Mouse (Mus musculus) kidney, postnatal 36 days (tissue): ENCODE data around the gene Kcnj14.

Experiments
- DNase-seq, 2 experiments: peaks; one replicate each; pipeline ENCODE4 v3.0.0; 2021 to 2022; ENCODE audit warnings: mixed read lengths in 2 of 2

Kcnj14 gene

DNA sequence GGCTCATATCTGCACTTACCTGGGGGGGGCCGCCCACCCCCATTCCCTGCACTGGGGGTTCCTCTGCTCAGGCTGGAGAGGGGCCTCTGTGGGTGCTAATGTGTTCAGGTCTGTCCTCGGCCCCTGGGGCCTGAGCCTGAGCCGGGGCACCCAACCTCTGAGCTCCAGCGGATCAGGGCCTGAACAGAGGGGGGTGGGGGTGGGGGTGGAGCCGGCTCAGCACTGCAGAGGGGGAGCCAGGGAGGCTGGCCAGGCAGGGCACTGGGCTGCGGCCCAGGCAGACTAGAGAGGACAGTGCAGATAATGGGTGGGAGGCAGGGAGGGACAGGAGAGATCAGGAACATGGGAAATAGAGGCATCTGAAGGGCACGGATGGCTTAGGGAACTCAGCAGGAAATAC, at the start of gene Kcnj14:
Gene Kcnj14, minus strand, starts transcription at position 185 of the 400 bp plus-strand sequence.
- no peak for DNase-seq

DNA sequence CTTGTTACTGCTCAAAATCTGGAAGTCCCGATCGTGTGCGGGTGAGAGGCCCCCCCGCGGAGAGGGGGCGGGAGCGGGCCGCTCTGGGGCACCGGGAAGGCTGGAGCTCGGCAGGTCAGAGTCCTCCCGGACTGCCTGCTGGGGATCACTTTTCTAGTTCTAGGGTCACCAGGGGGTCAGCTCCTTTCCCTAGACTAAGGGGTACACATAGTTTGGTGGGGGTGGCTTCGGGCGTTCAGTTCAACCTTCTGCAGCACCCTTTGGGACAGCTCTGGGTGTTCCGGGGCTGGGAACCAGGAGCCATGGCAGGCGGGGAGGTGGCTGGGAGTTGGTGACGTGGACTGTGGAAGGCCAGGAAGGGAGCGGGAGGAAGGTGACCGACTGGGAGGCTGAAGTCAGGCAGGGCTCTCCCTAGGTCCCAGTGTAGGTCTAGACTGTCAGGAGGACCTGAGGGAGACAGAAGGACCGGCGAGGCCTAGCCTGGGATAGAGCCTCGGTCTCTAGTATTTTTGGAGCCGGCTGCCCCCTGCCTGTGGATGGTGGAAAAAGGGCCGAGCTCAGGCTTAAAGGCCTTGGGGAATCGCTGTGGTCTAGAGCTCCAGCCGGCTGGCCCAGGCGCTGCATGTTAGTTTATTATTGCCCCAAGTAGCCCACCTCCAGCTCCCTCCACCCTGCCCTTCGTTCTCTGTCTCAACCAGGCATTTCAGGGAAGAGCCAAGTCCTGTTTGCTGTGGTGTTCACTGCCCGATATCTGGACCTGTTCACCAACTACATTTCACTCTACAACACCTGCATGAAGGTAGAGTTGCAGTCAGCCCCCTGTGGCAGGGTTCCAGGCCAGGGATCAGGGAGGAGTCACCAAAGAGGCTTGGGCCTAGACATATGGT, 48.7 kb upstream of the Kcnj14 start:
- DNase-seq: peak; percentile 58 to 78

DNA sequence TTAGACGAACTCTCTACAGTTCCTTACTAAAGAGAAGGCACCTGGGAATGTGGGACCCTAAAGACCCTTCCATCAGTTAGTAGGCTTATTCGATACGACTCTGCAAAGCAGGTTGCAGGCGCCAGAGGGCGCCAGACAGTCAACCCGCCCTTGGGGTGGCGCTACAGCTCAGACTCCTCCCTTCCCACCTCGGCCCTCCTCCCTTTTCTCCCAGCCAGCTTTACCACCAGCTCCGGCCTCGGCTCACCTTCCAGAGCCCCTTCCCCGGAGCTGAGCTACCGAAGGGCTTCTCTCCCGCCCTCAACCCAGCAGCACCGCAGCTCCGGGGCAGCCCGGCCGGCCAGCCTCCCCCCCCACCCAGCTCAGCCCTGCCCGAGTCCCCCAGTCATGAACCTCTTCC, 48.0 kb upstream of the Kcnj14 start, which contains the start of gene Kdelr1:
Gene Kdelr1, plus strand, starts transcription at position 149 of the 400 bp plus-strand sequence.
- peak; percentile 90 to 93 for DNase-seq

DNA sequence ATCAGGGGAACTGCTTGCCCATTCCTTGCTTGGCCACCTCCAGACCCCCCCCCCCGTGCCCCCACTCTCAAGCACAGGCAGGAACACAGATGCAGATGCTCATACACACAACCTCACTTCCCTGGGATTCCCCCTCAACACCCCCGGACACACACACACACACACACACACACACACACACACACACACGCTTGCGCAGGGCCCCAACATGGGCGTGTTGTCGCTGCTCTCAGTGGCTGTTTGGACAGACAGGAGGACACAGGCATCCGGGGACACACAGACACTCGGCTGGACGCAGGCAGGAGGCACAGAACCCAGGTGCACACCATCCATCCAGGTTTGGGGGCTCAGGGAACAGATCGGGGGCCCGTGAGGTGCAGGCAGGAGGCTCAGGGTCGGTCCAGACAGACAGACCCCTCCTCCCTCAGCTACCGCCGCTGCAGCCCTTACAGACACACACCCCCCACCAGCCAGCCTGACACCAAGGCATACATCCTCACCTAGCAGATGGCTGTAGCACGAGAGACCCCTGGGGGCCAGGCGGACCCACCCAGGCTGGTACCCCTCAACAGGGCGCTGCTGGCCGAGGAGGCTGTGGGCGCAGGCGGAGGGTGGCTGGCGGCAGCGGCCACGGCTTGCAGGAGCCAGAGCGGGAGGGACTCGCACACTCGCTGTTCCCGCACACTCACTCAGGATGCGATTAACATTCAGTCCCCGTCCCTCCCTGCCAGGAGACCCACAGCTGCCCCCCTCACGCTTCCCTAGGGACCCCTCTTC, 45.9 kb upstream of the Kcnj14 start:
- no peak for DNase-seq

DNA sequence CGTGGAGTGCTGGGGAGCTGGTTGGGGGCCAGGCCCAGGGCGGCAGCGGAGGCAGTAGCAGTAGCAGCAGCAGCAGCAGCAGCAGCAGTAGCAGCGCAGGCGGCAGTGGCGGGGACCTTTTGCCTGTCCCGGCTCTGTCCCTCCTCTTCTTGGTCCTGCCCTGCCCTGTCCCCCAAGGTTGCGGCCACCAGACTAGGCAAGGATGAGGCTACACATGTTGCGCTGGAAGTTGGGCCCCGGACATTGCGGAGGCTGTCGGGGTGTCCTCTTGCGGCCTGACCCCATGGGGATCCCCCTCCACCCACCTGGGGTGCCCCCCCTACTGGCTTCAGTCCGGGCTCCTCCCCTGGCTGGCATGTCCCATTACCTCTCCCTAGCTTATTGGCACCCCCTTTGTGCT, 45.2 kb upstream of the Kcnj14 start:
- DNase-seq: peak in 1 of 2 experiments; percentile 12

- no peak for DNase-seq
Observed at GRCm38 (mm10) chr7:45869107-45869670, 44.6 kb upstream of the Kcnj14 start.

- DNase-seq: no peak
Observed at GRCm38 (mm10) chr7:45867871-45868270, 43.3 kb upstream of the Kcnj14 start.

- DNase-seq: peak; percentile 92 to 96
Observed at GRCm38 (mm10) chr7:45865925-45866910, 41.6 kb upstream of the Kcnj14 start.

DNA sequence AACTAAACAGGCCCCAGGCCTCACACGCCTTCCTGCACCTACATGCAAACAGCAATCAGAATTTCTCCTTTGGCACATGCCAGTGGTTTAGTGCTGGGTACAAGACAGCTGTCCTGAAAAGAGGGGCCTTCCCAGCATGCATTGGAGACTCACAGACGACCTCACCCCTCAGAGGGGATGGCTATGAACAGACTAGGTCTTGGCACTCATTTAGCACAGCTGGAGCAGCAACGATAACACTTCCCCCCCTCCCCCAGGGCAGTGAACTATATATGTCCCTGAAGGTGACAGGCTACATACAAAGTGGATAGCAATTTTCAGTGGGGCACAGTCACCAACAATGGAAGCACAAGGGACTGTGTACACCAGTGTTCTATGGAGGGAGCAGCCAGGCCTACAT, 39.9 kb upstream of the Kcnj14 start:
- no peak for DNase-seq

DNA sequence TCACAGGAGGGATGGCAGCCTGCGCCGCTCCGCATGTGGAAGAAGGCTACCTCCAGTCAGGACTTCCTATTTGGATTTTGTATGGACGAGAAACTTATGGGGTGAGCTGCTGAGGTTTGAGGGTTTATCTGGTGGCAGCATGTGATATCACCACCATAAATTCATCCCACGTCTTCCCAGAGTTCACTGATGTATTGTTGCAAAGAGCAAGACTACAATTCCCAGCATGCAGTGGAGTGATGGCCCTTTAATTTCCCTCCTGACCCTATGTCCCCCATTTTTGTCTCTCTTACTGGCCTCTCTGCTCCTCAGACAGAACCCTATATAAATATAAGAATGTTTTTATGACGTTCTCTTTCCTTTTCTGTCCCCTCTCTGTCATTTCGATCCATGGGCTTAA, 38.2 kb upstream of the Kcnj14 start:
- no peak for DNase-seq

GRCm38 (mm10) chr7:45859008-45859407, 34.4 kb upstream of the Kcnj14 start:
- DNase-seq: no peak

DNA sequence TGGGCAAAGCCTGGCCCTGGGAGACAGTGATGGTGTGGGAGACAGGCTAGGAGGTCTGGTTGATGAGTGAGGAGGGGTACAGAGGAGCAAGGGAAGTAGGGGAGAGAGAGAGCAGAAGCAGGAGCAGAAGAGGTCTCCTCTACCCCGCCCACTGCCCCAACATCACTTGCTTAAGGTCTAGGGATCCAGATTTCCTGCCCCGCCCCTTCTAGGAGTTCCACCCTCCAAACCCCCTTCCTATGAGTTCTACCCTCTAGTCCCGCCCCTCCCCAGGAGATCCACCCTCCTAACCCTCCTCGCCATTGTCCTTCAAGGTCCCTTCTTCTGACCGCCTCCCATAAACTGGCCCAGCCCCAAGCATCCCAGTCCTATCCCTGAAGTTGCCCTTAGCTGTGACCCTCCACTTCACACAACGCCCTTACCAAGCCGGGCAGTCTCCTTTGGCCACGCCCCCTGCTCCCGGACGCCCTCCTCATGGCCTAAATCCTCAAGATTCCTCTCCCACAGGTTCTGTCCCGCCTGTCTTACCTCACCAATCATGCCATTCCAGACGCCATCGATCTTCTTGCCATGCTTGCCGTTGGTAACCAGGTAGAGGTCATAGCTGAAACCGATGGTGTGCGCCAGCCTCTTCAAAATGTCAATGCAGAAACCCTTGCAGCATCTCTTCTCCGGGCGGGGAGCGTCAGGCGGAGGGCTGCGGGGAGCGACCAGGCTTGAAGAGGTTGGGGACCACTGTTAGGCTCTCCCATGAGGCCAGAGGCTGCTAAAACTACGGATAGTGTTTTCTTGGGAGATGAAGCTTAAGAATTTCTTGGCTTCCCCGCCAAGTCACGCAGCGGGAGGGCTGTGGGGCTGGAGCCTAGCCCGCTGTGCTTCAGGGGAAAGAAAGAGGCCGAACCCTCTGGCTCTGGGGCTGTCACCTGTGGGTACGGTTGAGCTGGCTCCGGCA, 32.6 kb upstream of the Kcnj14 start:
- peak in 1 of 2 experiments; percentile 44 for DNase-seq

DNA sequence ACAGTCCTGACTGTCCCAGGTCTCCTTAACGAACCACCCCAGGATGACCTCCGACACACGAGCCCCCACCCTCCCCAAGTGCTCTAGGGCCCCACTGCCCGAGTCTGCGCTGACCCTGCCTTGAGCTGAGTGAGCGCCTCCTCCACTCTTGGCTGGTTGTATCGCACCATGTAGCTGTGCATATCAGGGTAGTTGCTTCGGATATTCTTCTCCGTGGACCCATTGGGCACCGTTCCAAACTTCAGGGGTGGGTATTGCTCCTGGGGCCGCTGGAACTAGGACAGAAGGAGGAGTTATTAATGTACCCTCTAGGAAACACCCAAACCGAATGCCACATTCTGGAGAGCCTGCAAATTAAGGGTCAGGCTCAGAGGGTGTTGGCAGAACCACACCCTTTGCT, 28.5 kb upstream of the Kcnj14 start:
- DNase-seq: no peak

DNA sequence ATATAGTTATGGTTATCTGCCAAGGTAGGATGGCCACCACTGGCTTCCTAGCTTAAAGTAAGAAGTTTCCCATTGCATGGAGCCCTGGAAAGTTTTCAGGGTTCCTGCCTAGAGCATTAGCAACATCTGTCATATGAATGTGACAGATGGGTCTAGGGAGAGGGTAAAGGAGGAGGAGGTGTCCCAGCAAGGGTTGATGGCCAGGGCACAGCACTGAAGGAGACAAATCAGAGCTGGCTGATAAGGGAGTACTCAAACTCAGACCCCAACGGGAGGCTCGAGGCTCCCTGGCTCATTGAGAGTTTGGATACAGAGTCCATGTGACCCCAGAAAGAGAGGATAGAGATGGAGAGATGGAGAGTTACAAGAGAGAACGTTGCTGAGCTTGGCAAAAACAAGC, 26.1 kb upstream of the Kcnj14 start:
- no peak for DNase-seq

DNA sequence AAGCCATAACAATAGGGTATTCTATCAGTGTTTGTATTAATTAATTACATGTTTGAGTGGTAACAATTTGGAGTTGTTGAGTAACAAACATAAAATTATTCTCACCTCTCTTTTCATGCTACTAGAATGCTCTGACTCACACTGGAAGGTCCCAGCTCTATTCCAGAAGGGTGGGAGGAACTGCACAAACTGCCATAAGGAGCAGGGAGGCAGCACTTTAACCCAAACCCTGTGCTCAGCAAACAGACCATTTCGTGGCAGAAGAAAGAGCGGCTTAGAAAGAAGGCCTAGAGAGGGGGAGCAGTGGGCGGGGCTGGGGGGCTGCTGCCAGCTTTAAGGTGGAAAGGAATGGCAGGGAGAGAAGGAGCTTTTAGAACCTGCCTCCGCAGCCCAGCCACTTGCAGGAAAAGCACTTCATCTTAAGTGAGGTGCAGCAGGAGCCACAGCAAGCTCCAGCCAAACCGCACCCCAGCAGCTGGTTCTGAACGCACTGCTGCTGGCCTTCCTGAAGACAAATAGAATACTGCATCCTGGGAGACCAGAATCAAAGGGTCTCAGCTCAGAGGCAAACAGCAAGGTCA, 24.0 kb upstream of the Kcnj14 start:
- DNase-seq: no peak

DNA sequence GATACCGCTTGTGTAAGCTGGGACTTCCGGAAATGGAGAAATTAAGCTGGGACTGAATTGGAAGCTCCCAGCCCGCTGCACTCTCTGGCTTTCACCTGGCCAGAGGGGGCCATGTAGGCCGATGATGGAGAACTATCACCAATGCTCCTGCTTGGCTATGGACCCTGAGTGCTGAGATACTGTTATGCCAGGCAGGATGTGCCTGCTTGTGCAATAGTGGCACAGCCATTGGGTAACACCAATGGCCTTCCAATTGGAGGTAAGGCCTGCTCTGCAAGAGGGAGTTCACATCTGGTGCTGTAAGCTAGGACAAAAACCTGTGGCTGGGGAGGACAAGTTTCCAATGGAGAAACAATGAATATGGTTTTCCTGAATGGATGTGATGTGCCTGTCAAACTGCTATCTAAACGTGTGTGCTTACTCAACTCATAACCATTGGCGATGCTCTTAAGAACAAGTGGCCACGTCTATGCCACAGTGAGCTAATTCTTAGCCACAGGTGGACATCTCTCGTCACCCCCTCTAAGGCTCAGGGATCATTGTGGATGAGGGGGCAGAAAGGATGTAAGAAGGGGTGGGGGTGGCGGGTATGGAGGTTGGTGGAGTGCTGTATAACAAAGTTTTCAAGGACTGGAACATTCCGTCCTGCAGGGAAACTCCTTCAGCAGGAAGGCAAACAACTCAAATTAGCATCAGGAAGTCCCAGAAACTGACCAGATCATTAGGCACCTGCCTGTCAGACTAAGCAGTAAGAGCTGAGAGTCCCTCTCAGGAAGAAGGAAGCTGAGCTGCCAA, 18.6 kb upstream of the Kcnj14 start:
- no peak for DNase-seq

- DNase-seq: no peak
Observed at GRCm38 (mm10) chr7:45833924-45834323, 9.3 kb upstream of the Kcnj14 start.

GRCm38 (mm10) chr7:45833148-45833790, 8.7 kb upstream of the Kcnj14 start:
- peak; percentile 12 to 49 for DNase-seq

GRCm38 (mm10) chr7:45832428-45832827, 7.8 kb upstream of the Kcnj14 start:
- DNase-seq: no peak
